Mouse (Mus musculus) liver, embryonic 15.5 days (tissue): ENCODE data around the gene Cyp2c55. TPM values are rescaled to one million over a fixed set of nuclear protein-coding genes. Genes with fewer than 3 reads are reported as not detected.

Experiments used
- microRNA-seq: library from miRNA; unstranded; fragments of <30 nt; microRNA quantifications from one replicate; pipeline ENCODE4, GENCODE M21; 2016
- polyA plus RNA-seq: library from polyadenylated mRNA; unstranded; fragments of >200 nt; fragmentation: Nextera tagmentation; extraction: Ambion mirVana; gene quantifications from 2 replicates; pipeline ENCODE4 v1.2.1, GENCODE M21; 2015

The Cyp2c55 gene
- polyA plus RNA-seq, 1 experiment from 2014 or later = not detected

Small RNA genes within 50 kb of the gene (microRNA-seq; reads per million reads assigned to microRNA genes)
- gene Gm23800 = not detected

Other genes with a start within 250 kb of the Cyp2c55 start
- gene Noc3l, start 187.8 kb upstream of the Cyp2c55 start, polyA plus RNA-seq = 3.1 and 3.2 TPM in 2 replicates
- 1.1 and 1.2 TPM in 2 replicates for gene Tbc1d12, start 170.4 kb upstream of the Cyp2c55 start, polyA plus RNA-seq
- gene Hells, start 76.1 kb upstream of the Cyp2c55 start, polyA plus RNA-seq = 16.1 and 18.2 TPM in 2 replicates
- gene Cyp2c65, start 54.0 kb downstream of the Cyp2c55 start, polyA plus RNA-seq = not detected in 2 replicates
- not detected in 2 replicates for gene Cyp2c66, start 106.9 kb downstream of the Cyp2c55 start, polyA plus RNA-seq